Mouse (Mus musculus): ENCODE data around the gene Myo1e.

The Myo1e gene

GRCm38 (mm10) chr9:70439959-70440358 is 232.8 kb downstream of the Myo1e start:
- DNase-seq = no peak

GRCm38 (mm10) chr9:70449072-70449471 is 241.9 kb downstream of the Myo1e start:
- no peak for DNase-seq
